Mouse (Mus musculus): ENCODE measurements around the gene Tekt4.

DNA sequence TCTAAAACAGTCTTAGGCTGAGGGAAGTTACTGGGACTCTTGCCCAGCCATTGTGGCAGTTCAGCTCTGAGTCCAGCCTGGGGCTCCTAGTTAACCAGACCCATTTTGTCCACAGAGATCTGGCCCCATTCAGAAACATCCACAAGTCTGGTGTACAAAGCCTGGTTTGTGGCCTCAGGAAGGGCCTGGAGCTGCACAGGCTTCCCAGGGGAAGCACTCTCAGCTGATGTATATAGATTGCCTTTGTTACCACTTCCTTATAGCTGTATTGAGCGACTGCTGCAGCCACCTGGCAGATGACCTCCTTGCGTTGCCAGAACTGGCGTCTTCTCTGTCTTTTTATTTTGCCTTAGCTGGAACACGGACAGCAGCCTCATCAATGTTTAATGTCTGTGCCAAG lies 9.3 kb upstream of the Tekt4 start:
- no peak for TF ChIP-seq CHD2 (IDR thresholded peaks at IDR 0.05; ENCODE audit: low read depth, low read length)
- TF ChIP-seq ZC3H11A (IDR thresholded peaks at IDR 0.05; ENCODE audit: borderline replicate concordance, low read depth, low read length): no peak
- no peak for TF ChIP-seq HCFC1 (IDR thresholded peaks at IDR 0.05; ENCODE audit: borderline replicate concordance, insufficient read depth, low read length)
- TF ChIP-seq ZNF384 (IDR thresholded peaks at IDR 0.05; ENCODE audit: low read depth, low read length): no peak
